Mouse (Mus musculus) CH12.LX (cell line): ENCODE measurements at regions not wholly inside any gene's neighbourhood (a gene's known extent, or its start where the extent isn't known, plus 50 kb on each side); places are given as distances from the start of the nearest gene placed in this dataset.

ENCODE experiments used
- DNase-seq: peaks from one replicate; pipeline ENCODE4 v3.0.0-alpha.2; 2013; ENCODE audit errors: extremely low read depth
- H3K27ac ChIP-seq: 2 replicates; pipeline ENCODE4 v1.5.1; 2012; ENCODE audit warnings: low read depth, mild to moderate bottlenecking, control low read depth, moderate library complexity; ENCODE audit not compliant: insufficient read depth
- H3K27me3 ChIP-seq: replicated peaks from 2 replicates; pipeline ENCODE3; 2012; ENCODE audit warnings: inconsistent platforms
- H3K36me3 ChIP-seq, 2 experiments: replicated peaks in 1 of 2; 2 replicates each; pipeline versions ENCODE3 to v1.6.1; 2012; ENCODE audit warnings: inconsistent platforms in 1 of 2, low read length in 1 of 2, mild to moderate bottlenecking in 1 of 2, mixed read lengths in 1 of 2, moderate library complexity in 1 of 2; ENCODE audit not compliant: control insufficient read depth in 1 of 2, insufficient read depth in 1 of 2
- H3K4me1 ChIP-seq, 2 experiments: 2 replicates each; pipeline ENCODE4 v1.6.1; 2012; ENCODE audit warnings: inconsistent platforms in 1 of 2, moderate library complexity in 1 of 2; ENCODE audit not compliant: insufficient read depth in 2 of 2, control insufficient read depth in 1 of 2
- H3K4me2 ChIP-seq: 2 replicates; pipeline ENCODE4 v1.6.1; 2012; ENCODE audit warnings: low read depth, mild to moderate bottlenecking, control low read depth; ENCODE audit not compliant: poor library complexity, insufficient read depth, severe bottlenecking
- H3K4me3 ChIP-seq, 3 experiments: fragments of 150-350 bp in 1 of 3; sonication (generic) in 1 of 3; replicated peaks in 1 of 3; 2 replicates each; pipeline versions ENCODE3 to v1.5.1; 2011 to 2012; ENCODE audit warnings: low read depth in 2 of 3, low read length in 2 of 3, mild to moderate bottlenecking in 2 of 3, moderate library complexity in 2 of 3, control low read depth in 1 of 3, improper control_type of control experiment in 1 of 3, inconsistent platforms in 1 of 3, mixed read lengths in 1 of 3; ENCODE audit not compliant: poor library complexity in 1 of 3
- H3K79me2 ChIP-seq: replicated peaks from 2 replicates; pipeline ENCODE4 v1.6.1; 2012; ENCODE audit warnings: mild to moderate bottlenecking, moderate library complexity; ENCODE audit not compliant: control insufficient read depth, poor library complexity, insufficient read depth, severe bottlenecking; ENCODE audit errors: extremely low read depth
- H3K9ac ChIP-seq: 2 replicates; pipeline ENCODE4 v1.6.1; 2012; ENCODE audit warnings: low read depth, mild to moderate bottlenecking, control low read depth, moderate library complexity; ENCODE audit not compliant: insufficient read depth
- H3K9me3 ChIP-seq: replicated peaks from 2 replicates; pipeline ENCODE3; 2012; ENCODE audit warnings: low read length, inconsistent platforms, mixed read lengths
- BHLHE40 ChIP-seq: IDR thresholded peaks from 2 replicates; pipeline ENCODE4 v1.6.1; 2011; ENCODE audit warnings: mild to moderate bottlenecking, low read depth, low read length, improper control_type of control experiment
- CHD1 ChIP-seq: IDR thresholded peaks from 2 replicates; pipeline ENCODE4 v1.6.1; 2012; ENCODE audit warnings: low read depth, low read length, improper control_type of control experiment, inconsistent platforms
- ETS1 ChIP-seq: conservative IDR thresholded peaks from 2 replicates; pipeline ENCODE4 v1.6.1; 2012; ENCODE audit warnings: low read depth, mild to moderate bottlenecking, inconsistent platforms, low read length, improper control_type of control experiment, moderate library complexity
- GABPA ChIP-seq: IDR thresholded peaks from 2 replicates; pipeline ENCODE4 v1.6.1; 2012; ENCODE audit warnings: low read depth, low read length, improper control_type of control experiment, inconsistent platforms; ENCODE audit not compliant: insufficient replicate concordance
- HCFC1 ChIP-seq: IDR thresholded peaks from 2 replicates; pipeline ENCODE4 v1.6.1; 2012; ENCODE audit warnings: low read depth, mild to moderate bottlenecking, inconsistent platforms, low read length, improper control_type of control experiment
- IRF4 ChIP-seq: IDR thresholded peaks from 2 replicates; pipeline ENCODE4 v1.6.1; 2014; ENCODE audit warnings: low read depth, mild to moderate bottlenecking, inconsistent platforms, low read length, improper control_type of control experiment
- JUN ChIP-seq: IDR thresholded peaks from 2 replicates; pipeline ENCODE4 v1.6.1; 2011; ENCODE audit warnings: low read depth, mild to moderate bottlenecking, low read length, improper control_type of control experiment, moderate library complexity; ENCODE audit not compliant: insufficient read depth
- JUND ChIP-seq: conservative IDR thresholded peaks from 2 replicates; pipeline ENCODE4 v1.6.1; 2011; ENCODE audit warnings: low read depth, low read length, improper control_type of control experiment
- KAT2A ChIP-seq: IDR thresholded peaks from 2 replicates; pipeline ENCODE4 v1.6.1; 2012; ENCODE audit warnings: low read length, improper control_type of control experiment, inconsistent platforms; ENCODE audit not compliant: insufficient replicate concordance
- MAFK ChIP-seq: IDR thresholded peaks from 2 replicates; pipeline ENCODE4 v1.6.1; 2011; ENCODE audit warnings: low read length, improper control_type of control experiment; ENCODE audit not compliant: insufficient replicate concordance
- MAX ChIP-seq: IDR thresholded peaks from 2 replicates; pipeline ENCODE4 v1.6.1; 2011; ENCODE audit warnings: low read length, improper control_type of control experiment
- MAZ ChIP-seq: IDR thresholded peaks from 2 replicates; pipeline ENCODE4 v1.6.1; 2012; ENCODE audit warnings: low read depth, mild to moderate bottlenecking, inconsistent platforms, low read length, improper control_type of control experiment, moderate library complexity
- MEF2A ChIP-seq: IDR thresholded peaks from 2 replicates; pipeline ENCODE4 v1.6.1; 2014; ENCODE audit warnings: low read depth, mild to moderate bottlenecking, inconsistent platforms, low read length, improper control_type of control experiment, borderline replicate concordance
- NELFE ChIP-seq: IDR thresholded peaks from 2 replicates; pipeline ENCODE4 v1.6.1; 2011; ENCODE audit warnings: low read depth, low read length, improper control_type of control experiment
- NRF1 ChIP-seq: IDR thresholded peaks from 2 replicates; pipeline ENCODE4 v1.6.1; 2014; ENCODE audit warnings: low read depth, mild to moderate bottlenecking, inconsistent platforms, low read length, improper control_type of control experiment, moderate library complexity
- PAX5 ChIP-seq: IDR thresholded peaks from 2 replicates; pipeline ENCODE4 v1.6.1; 2012; ENCODE audit warnings: low read length, inconsistent platforms, mixed read lengths
- POLR2A ChIP-seq: IDR thresholded peaks from 2 replicates; pipeline ENCODE4 v1.6.1; 2011; ENCODE audit warnings: low read depth, mild to moderate bottlenecking, improper control_type of control experiment, low read length
- SIN3A ChIP-seq: IDR thresholded peaks from 2 replicates; pipeline ENCODE4 v1.6.1; 2012; ENCODE audit warnings: low read length, improper control_type of control experiment, inconsistent platforms
- SMC3 ChIP-seq: IDR thresholded peaks from 2 replicates; pipeline ENCODE4 v1.6.1; 2011; ENCODE audit warnings: low read depth, low read length, improper control_type of control experiment
- TBP ChIP-seq: conservative IDR thresholded peaks from 2 replicates; pipeline ENCODE4 v1.6.1; 2011; ENCODE audit warnings: low read depth, low read length, improper control_type of control experiment
- USF2 ChIP-seq: conservative IDR thresholded peaks from 2 replicates; pipeline ENCODE4 v1.6.1; 2011; ENCODE audit warnings: low read depth, low read length, improper control_type of control experiment
- ZKSCAN1 ChIP-seq: IDR thresholded peaks from 2 replicates; pipeline ENCODE4 v1.6.1; 2012; ENCODE audit warnings: low read depth, inconsistent platforms, low read length, improper control_type of control experiment, borderline replicate concordance
- ZMIZ1 ChIP-seq: IDR thresholded peaks from 2 replicates; pipeline ENCODE4 v1.6.1; 2012; ENCODE audit warnings: low read depth, mild to moderate bottlenecking, inconsistent platforms, low read length, improper control_type of control experiment
- dilution Hi-C: fragments of 300-500 bp; cut with MboI; formaldehyde crosslinking; loops from 2 replicates; pipeline ENCODE4 v1.14.3; 2020; ENCODE audit warnings: low sequenced_read_pairs; ENCODE audit not compliant: extremely low pct_unique_long_range_greater_than_20kb, extremely low pct_ligation_motif_present
- in situ Hi-C: fragments of 300-500 bp; cut with MboI; formaldehyde crosslinking; loops from 3 replicates; pipeline ENCODE4 v1.14.3; 2019; ENCODE audit warnings: low sequenced_read_pairs, low pct_ligation_motif_present, low pct_unique_long_range_greater_than_20kb, mixed read lengths

DNA sequence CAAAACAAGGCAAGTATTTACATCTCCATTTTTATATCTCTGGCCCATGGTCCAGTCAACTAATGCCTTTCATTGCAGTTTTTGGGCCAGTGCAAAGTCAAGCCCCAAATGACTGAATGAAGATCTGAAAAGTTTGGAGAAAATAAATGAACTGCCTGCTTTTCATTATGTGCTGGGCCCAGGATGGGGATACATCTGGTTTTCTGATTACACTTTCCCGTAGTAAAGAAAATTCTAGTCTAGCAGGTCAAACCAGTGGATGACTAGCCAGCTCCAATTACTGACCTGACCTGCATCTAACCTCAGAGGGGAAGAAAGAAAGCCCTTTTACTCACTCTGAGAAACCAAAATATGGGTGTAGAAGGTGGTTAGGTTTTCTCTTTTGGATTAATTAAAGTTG lies 404.7 kb downstream of the Efnb2 start:
- Histone ChIP-seq H3K4me2 (no peak overlapping the region), H3K4me1 (no peaks in the 10 kb centered on the region), H3K27ac (no peak overlapping the region), H3K9ac (no peak overlapping the region), H3K9me3 (peaks cover 46% of the 10 kb centered on the region), H3K79me2 (no peaks in the 10 kb centered on the region), H3K36me3 (no peaks in the 10 kb centered on the region), H3K4me3 (no peak overlapping the region), H3K27me3 (no peaks in the 10 kb centered on the region)
- dilution Hi-C loops = no loop called here
- in situ Hi-C loops = no loop called here
- no peak for TF ChIP-seq CHD1
- TF ChIP-seq ETS1 = no peak
- no peak for TF ChIP-seq TBP
- no peak for TF ChIP-seq JUN
- TF ChIP-seq USF2 = no peak
- TF ChIP-seq PAX5 = no peak
- no peak for TF ChIP-seq ZMIZ1
- no peak for TF ChIP-seq ZKSCAN1
- TF ChIP-seq MEF2A = no peak
- no peak for TF ChIP-seq SIN3A
- no peak for TF ChIP-seq MAZ
- TF ChIP-seq MAX = no peak
- no peak for TF ChIP-seq IRF4
- no peak for TF ChIP-seq MAFK
- no peak for DNase-seq

DNA sequence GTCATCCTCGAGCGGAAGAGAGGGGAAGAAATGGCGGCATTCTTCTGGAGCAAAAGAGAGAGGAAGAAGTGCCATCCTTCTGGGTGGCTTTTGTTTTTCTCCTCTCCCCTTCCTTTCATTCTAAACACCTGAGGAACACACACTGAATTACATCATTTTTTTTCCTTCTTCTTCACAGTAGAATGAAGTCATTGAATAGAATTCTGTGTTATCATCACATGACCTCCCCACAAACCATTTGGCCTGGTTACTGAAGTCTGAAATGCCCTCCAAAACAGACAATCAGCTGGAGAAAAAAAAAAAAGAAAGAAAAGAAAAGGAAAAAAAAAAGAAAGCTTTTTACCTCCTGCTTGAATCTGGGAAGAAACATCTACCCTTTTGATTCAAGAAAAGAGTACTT lies 406.6 kb downstream of the Efnb2 start:
- in situ Hi-C loops = no loop called here
- H3K79me2 ChIP-seq = no peaks in the 10 kb centered on the region
- dilution Hi-C loops = no loop called here

DNA sequence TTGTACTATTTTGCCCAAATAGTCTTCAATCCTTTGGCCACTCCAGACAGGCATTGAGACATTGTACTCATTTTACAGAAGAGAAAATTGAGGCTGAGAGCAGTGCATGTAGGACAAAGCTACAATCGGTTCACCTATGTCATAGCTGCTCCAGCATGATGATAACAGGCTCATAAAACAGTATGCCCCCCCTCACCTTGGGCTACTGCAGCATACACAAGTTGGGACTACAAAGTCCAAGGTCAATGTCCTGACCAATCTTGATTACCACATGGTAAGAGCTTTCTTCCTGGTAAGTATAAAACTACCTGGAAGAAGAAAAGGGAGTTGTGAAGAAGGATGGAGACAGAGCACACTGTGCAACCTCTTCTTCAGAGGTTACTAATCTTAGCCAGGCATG lies 416.4 kb downstream of the Efnb2 start:
- TF ChIP-seq NELFE (no peak), ZMIZ1 (no peak), NRF1 (no peak), HCFC1 (no peak), JUN (no peak), POLR2A (no peak), GABPA (no peak), BHLHE40 (no peak), KAT2A (no peak), JUND (no peak)
- Histone ChIP-seq H3K36me3 (no peaks in the 10 kb centered on the region), H3K79me2 (no peaks in the 10 kb centered on the region), H3K27ac (no peak overlapping the region), H3K9me3 (peaks cover 70% of the 10 kb centered on the region), H3K27me3 (no peaks in the 10 kb centered on the region), H3K4me3 (no peak overlapping the region), H3K4me2 (no peak overlapping the region), H3K4me1 (no peaks in the 10 kb centered on the region), H3K9ac (no peak overlapping the region)
- in situ Hi-C loops = no loop called here
- dilution Hi-C loops = no loop called here
- DNase-seq = no peak

More for the DNA sequence above, 406.6 kb downstream of the Efnb2 start:
- H3K4me2 ChIP-seq = no peak overlapping the region
- no peak overlapping the region for H3K4me3 ChIP-seq
- no peaks in the 10 kb centered on the region for H3K36me3 ChIP-seq
- no peak overlapping the region for H3K9ac ChIP-seq
- no peaks in the 10 kb centered on the region for H3K27me3 ChIP-seq
- TF ChIP-seq SMC3 (no peak), MAFK (no peak)
- no peak overlapping the region for H3K27ac ChIP-seq
- H3K9me3 ChIP-seq = peaks cover 56% of the 10 kb centered on the region
- no peak for DNase-seq
- H3K4me1 ChIP-seq = no peaks in the 10 kb centered on the region
